Mouse (Mus musculus) frontal cortex, postnatal 14 days (tissue): ENCODE data around the gene Gm9.
"Not testable (repeated sequence)": the region's sequence is repeated elsewhere in the genome, so short reads cannot be mapped to it uniquely, and the experiment has no call there.

Source experiments
- DNase-seq, 2 experiments: peaks; one replicate each; pipeline ENCODE4 v3.0.0; 2022; ENCODE audit warnings: low spot score in 2 of 2

Gm9 gene

GRCm38 (mm10) chrX:37210941-37211340 is at the start of gene Gm9:
TSS of gene Gm9 (minus strand) at chrX:37211041.
- DNase-seq = no peak

GRCm38 (mm10) chrX:37249619-37250018 is 38.8 kb upstream of the Gm9 start, which contains the start of gene Rhox3a:
TSS of gene Rhox3a (plus strand) at chrX:37249919.
- not testable (repeated sequence) for DNase-seq

GRCm38 (mm10) chrX:37244676-37245075 is 33.8 kb upstream of the Gm9 start, which contains the start of gene Rhox2a:
TSS of gene Rhox2a (plus strand) at chrX:37244976.
- DNase-seq = not testable (repeated sequence)

- not testable (repeated sequence) for DNase-seq
These were observed 11.3 kb upstream of the Gm9 start, which contains the start of gene Rhox1 for GRCm38 (mm10) chrX:37222158-37222557. TSS of gene Rhox1 (minus strand) at chrX:37222258.

- DNase-seq = no peak
These were observed 12.2 kb downstream of the Gm9 start for GRCm38 (mm10) chrX:37198676-37199075.

- DNase-seq = peak in 1 of 2 experiments; percentile 12
These were observed 19.0 kb downstream of the Gm9 start for GRCm38 (mm10) chrX:37191744-37192379.

GRCm38 (mm10) chrX:37191105-37191743 is 19.6 kb downstream of the Gm9 start, which contains the start of the genes Ndufa1 and Rnf113a1:
TSS of gene Ndufa1 (minus strand) at chrX:37191163.
TSS of gene Rnf113a1 (plus strand) at chrX:37191245.
- peak; percentile 60 to 68 for DNase-seq

GRCm38 (mm10) chrX:37190755-37191104 is 20.1 kb downstream of the Gm9 start:
- no peak for DNase-seq

- DNase-seq = not testable (repeated sequence)
These were observed 26.4 kb downstream of the Gm9 start for GRCm38 (mm10) chrX:37184401-37184800.

GRCm38 (mm10) chrX:37168742-37169141 is 42.1 kb downstream of the Gm9 start, which contains the start of gene Akap14:
TSS of gene Akap14 (minus strand) at chrX:37168842.
- no peak for DNase-seq

- DNase-seq = no peak
These were observed 43.8 kb downstream of the Gm9 start for GRCm38 (mm10) chrX:37167085-37167484.

- no peak for DNase-seq
These were observed 47.7 kb downstream of the Gm9 start for GRCm38 (mm10) chrX:37163115-37163514.

GRCm38 (mm10) chrX:37161169-37161568 is 49.7 kb downstream of the Gm9 start:
- no peak for DNase-seq
